Mouse (Mus musculus) frontal cortex, postnatal 10 days (tissue): ENCODE results near the gene D17H6S53E.
"Not testable (repeated sequence)": the region's sequence is repeated elsewhere in the genome, so short reads cannot be mapped to it uniquely, and the experiment has no call there.

ENCODE experiments used
- DNase-seq, 2 experiments: peaks; one replicate each; pipeline ENCODE4 v3.0.0; 2022; ENCODE audit warnings: low spot score in 2 of 2, mixed read lengths in 1 of 2

D17H6S53E gene

DNA sequence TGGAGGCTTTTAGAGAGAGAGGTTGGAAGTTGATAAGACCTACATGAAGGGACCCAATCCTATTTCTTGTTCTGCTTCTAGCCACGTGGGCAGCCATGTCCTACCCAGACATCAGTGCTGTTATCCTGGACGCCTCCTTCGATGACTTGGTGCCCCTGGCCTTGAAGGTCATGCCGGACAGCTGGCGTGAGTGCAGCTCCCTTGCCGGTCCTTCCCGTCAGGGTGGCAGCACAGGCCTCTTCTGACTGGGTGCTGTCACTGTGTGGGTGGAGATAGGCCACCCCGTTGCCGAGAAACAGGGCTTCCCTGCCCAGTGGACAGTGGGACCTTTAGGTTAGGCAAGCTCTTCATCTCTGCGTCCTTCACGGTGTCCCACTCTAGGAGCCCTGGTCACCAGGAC lies 25.0 kb upstream of the D17H6S53E start:
- no peak for DNase-seq

DNA sequence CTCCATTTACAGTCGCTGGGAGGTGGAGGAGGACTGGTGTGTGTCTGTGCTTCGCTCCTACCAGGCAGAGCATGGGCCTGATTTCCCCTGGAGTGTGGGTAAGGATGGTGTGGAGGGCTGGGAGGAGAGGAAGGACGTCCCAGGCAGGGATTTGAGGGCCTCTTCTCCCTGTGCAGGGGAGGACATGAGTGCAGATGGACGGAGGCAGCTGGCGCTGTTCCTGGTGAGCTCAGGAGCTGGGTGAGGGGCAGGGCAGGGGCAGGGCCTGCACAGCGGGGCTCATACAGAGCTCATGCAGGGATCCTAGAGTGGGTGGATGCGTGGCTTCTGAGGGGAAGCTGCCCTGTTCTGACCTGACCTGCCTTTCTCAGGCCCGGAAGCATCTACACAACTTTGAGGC lies 23.9 kb upstream of the D17H6S53E start:
- DNase-seq: no peak

DNA sequence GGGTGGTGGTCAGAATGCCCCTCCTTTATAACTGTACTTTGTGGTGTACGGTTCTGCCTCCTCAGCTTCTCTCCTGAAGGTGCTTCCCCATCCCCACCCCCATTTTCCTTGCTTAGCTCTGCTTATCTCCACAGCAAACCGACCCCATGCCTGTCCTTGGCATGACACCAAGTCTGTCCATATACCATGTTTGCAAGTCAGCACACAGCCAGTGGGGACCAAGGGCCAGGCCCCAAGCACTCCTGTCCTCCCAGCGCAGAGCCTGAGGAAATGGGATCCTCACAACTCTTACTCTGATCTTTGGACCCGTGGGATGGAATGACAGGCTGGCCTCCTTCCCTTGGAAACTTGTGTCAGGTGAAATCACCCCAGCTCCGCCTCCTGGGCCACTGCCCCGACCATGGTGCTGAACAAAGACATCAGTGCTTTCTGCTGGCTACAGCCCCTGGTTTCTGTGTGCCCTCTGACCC lies 22.9 kb upstream of the D17H6S53E start:
- DNase-seq: no peak

DNA sequence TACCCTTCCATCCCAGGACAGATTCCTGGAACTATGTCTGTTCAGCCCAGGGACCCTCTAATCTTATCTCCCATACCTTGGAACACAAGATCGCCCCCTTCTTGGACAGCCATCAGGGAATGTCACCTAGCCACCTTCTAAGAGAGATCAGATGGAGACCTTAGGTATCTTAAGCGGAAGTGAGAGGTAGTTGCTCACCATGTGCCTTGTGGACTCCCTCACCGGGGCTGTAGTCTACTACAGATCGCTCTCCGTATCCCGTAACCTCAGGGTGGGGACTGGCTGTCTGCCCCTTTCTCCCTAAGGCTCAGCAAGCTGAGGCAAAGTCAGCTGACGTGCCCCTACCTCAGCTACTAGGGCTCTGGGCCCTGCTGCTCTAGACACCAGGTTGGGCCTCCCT lies 22.1 kb upstream of the D17H6S53E start:
- DNase-seq: no peak

DNA sequence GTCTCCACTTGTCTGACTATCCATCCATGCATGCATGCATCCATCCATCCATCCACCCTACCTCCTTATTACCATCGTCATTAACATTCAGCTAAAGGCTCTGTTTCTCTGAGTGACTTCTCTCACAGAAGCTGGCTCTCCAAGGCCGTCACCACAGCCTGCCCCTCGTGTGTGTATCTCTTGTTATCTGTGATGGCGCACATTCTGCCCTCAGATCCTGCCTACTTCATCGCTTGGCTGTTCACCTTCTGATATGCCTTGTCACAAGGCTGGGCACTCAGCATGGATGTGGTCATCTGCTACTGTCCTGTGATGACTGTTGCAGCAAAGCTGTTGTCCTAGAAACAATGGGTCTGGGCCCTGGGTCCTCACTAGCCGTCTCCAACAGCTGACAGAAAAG lies 21.4 kb upstream of the D17H6S53E start:
- no peak for DNase-seq

DNA sequence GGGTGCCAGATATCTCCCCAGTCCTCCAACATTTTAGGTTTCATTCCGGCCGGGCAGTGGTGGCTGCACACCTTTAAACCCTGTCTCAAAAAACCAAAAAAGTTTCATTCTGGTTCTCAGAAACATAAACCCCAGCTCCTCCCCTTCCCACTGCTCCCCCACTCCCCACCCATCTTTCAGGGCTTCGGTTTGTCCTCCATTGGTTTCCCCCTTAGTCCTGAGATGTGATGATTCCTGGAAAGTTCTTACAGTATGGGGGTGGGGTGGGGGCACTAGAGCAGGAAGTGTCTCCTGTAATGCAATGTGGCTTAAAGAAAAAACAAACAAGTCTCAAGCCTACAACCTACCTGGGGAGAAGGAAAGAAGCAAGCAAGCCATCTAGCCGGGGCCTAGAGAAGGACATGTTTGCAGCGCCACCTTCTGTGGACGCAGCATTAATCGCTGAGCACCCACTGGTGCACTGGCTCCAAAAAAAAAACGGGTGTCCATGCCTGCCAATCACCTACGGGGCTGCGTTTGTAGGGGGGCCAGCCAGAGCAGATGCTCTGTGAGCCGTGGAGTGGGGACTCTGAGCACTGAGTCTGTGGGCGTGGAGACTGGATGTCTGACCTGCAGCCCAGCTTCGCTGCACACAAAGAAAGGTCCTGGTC lies 20.3 kb upstream of the D17H6S53E start:
- peak in 1 of 2 experiments; percentile 37 for DNase-seq

DNA sequence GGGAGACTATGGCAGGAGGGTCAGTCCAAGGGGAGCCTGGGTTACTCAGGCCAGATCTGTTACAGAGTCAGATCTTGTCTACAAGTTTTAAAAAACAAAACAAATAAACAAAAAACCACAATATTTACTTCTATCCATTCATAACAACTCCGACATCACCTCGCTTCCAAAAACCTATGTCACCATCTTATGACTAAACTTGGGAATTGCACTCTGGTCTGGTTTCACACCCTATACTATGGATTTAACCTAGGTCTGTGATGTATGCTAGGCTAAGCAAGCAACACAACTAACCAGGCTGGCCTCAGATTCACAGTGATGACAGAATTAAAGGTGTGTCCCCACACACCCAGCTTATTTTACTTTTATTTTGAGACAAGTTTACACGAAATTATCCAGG lies 19.7 kb upstream of the D17H6S53E start:
- no peak for DNase-seq

DNA sequence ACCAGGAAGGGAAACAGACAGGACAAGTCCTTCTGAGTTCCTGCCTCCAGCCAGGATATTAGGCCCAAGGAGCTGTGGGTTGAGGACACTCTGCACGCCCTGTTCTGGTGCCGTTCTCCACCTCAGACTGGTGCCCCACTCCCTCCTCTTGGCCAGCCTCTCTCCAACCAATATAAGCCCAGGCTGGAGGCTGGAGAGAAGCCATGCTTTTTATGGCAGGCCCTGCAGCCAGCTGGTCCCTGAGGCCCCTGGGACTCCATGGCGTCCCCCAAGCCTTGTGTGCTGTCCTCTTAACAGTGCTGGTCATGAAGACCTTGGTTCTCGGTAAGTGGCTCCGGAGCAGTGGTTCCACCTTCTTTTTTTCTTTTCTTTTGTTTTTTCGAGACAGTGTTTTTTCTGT lies 18.1 kb upstream of the D17H6S53E start, which contains the start of gene Ly6g5c:
Gene Ly6g5c (plus strand): TSS at position 183 of the 400 bp plus-strand sequence.
- DNase-seq: no peak

DNA sequence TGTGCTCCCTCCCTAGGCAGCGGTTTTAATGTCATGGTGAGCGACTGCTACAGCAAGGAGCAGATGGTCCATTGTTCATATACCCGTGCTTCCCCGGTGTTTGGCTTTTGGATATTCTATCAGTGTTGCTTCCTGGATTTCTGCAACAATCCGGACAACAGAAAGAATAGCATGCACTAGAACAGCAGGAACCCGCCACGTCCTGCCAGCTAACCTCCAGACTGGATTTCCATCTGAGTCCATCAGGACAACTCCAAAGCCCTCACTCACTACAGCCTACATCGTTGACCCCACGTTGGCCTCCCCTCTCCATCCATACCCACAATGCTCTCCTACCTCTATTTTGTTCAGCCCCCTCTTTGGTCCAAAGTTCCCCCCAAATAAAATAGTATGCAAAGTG lies 14.4 kb upstream of the D17H6S53E start:
- no peak for DNase-seq

DNA sequence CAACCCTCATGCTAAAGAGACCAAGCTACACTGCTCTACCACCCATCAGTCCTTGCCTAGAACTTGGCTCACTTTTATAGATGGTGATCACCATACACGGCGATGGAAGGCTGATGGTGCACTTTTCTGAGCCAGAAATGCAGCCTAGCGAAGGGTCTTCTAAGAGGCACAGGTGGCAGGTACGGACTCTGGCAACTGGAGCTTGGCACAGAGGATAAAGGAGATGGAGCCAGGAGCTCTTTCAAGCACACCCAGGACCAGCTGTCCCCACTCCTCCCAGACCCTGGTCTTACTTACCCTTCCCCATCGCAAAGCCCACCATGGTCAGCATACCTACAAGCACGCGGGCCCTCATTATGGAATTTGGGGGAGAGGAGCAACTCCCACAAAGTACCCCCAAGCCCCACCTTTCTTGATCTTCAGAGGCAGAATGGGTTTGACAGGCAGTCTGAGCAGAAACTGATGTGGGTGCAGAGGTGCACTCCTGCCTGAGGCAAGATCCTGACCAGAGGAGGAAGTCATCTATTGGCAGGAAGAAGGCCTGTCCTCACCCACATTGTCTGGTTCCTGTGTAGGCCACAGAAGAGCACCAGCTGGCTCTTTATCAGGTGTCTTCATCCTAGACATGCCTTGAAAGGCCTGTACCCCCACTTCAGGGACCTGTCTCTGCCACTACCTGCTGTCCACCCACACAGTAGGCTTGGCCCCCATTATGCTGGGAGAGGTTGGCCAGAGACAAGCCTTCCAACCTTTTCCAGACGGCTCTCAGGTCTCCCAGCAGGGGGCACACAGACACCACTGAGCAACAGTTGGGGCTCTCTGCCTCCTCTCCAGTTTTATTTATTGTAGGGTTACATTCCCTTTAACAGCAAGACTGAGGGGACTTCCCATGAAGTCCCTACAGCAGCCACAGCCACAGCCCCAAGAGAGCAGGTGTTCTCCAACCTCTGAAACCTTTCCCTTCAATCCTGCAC lies 10.8 kb upstream of the D17H6S53E start, which contains the start of gene Ly6g5b:
Gene Ly6g5b (minus strand): TSS at position 383 of the 974 bp plus-strand sequence.
- DNase-seq: no peak

DNA sequence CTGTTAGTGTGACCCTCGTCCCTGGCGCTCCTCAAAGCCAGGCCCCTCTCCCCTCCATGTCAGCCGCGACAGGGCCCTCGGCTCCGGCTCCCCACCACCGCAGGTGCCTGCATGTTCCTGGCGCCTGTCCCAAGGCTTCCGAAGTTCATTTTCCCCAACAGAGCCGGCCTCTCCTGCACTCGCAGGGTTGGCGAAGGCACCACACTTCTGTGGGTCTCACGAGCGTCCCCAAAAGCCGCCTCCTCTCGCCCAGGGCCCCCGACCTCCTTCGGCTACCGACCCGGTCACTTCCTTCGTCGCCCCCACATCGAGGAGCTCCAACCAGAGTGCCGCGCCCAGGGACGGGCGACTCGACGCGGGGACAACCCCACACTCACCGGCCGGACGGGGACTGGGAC lies 5.4 kb upstream of the D17H6S53E start:
- DNase-seq: no peak

DNA sequence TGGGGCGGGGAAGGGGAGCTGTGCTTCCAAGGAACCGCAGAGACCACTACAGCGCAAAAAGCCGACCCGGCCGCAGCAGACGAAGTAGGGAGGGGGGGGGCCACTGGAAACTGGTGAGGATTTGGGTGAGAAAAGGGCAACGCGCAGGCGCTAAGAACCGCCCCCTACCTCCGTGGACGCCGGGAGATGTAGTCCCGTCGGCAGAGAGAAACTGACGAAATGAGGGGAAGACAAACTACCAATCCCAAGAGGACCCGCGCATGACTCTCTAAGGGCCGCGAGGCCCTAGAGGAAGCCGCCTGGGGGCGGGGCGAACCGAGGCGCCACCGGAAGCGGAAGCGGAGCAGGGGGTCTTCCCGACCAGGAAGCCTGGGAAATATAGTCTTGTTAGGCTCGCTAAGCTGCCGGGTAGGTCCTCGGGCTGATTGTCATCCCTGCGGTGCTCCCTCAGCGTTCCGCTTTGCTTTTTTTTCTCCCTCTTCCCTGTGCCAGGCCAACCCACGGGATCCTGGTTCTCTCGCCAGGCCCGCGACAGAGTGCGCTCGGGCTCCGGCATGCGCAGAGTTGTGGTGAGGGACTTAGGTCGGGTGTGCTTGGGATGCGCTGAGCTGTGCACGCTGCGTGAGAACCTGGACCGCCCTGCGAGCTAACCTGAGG lies 4.9 kb upstream of the D17H6S53E start, which contains the start of gene Gpank1:
Gene Gpank1 (plus strand): TSS at position 313 of the 657 bp plus-strand sequence.
- peak; percentile 97 to 98 for DNase-seq

DNA sequence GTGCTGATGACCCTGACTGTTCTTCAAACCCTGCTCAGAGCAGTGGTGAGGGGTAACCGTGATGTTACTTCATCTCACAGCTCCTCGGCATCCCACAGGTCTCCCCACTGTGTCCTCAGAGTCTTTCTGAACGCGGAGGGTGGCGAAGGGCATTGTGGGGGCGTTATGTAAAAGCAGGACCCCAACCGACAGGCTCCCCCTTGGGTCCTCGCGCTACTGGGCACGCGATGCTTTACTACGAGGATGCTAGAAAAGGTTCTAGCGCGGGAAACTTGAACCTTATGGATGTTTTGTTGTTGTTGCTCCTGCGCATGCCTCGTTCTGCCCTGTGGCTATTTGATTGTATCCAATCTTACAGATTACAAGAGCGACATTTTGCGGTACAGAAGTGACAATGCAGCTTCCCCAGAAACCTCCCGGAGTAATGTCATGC lies 4.3 kb upstream of the D17H6S53E start, which contains the start of gene Csnk2b:
Gene Csnk2b (minus strand): TSS at position 183 of the 433 bp plus-strand sequence.
- DNase-seq: peak; percentile 57 to 71

DNA sequence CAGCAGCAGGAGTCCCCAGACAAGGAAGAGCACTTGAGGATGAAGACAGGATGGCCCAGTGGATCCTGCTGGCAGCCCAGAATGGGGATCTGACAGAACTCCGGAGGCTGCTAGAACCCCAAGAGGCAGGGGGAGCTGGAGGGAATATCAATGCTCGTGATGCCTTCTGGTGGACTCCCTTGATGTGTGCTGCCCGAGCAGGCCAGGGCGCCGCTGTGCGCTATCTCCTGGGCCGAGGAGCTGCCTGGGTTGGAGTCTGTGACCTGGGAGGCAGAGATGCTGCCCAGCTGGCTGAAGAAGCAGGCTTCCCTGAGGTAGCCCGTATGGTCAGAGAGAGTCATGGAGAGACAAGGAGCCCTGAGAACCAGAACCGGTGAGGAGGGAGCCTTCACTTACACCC lies 2.9 kb upstream of the D17H6S53E start:
- not testable (repeated sequence) for DNase-seq

DNA sequence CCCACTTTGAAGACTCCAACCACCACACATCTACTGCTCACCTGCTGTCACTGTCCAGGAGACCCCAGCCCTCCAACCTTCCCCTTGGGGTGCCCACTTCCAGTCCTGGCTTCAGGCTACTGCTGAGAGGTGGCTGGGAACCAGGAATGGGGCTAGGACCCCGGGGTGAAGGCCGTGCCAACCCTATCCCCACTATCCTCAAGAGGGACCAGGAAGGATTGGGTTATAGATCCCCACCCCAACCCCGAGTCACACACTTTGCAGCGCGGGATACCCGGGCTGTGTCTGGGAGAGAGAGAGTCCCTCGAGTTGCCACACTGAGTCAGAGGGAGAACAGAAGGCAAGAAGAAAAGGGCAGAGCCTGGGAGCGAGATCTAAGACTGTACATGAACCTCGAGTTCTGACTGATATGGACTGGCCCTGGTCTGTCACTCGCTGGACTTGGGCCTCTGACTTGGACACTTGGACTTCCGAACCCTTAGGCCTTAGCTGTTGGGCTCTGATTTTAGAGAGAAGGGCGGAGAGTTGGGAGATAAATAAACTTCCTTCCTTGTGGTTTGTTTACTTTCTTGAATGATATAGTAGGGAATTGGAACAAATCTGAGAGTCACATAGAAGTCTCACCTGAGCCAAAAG lies 1.8 kb upstream of the D17H6S53E start:
- not testable (repeated sequence) for DNase-seq

DNA sequence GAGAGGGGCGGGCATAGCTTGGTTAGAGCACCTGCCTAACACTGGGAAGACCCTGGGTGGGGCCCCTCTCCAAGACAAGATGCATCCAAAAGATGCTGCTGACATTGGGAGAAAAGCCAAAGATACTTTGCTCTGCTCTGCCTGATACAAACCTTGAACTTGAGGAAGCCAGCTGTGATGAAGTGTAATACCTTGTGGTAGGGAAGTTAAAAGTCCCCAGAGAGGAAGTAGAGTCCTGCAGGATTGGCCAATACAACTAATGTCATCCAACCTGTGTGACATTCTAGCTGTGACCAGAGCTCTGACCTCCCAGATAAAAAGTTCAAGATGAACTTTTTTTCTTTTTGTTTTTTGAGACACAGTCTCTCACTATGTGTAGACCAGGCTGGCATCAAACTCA lies 1.1 kb upstream of the D17H6S53E start:
- DNase-seq: no peak

DNA sequence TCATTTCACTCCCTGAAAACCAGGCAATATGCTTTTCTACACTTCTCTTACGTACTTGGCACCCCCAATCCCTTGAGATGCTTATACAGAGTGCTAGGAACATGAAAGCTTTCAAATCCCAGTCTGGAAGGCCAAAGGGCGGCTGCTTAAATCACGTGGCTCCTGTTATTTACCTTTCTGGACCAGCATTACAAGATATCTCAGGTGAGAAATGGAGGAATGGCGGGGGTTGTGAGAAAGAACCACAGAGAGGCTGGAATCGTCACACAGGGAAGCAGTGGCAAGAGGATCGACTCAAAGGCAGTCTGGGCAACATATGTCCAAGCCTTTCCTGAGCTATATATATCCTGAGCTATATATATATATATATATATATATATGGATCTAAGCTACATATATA lies 595 bp upstream of the D17H6S53E start:
- DNase-seq: no peak

DNA sequence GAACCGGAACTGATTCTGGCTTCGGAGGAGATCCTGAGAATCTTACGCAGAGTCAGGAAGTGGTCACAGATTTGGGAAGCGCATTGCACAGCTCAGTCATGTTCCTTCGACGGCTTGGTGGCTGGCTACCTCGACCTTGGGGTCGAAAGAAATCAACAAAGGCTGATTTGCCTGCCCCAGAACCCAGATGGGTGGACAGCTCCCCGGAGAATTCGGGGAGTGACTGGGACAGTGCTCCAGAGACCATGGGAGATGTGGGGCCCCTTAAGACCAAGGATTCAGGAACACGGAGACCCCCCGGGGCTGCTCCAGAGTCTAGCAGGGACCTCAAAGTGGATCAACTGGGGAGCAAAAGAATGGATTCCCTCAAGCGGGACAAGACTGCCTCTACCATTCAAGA lies 844 bp downstream of the D17H6S53E start:
- no peak for DNase-seq

DNA sequence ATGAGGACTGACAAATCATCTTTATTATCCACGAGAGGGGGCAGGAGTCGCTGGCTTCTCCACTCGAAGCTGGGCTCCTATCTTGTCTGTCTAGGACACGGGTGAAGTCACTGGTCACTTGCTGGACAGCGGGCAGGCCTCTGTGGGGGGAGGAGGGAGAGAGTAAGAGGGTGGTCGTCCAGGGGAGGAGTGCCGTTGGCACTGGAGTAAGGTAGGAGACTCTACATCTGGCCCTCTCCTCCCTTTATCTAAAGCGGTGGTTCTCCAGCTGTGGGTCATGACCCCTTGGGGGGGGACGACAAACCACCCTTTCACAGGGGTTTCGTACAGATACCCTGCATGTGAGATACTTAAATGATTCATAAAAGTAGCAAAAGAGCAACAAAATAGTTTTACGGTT lies 2.8 kb downstream of the D17H6S53E start:
- no peak for DNase-seq

DNA sequence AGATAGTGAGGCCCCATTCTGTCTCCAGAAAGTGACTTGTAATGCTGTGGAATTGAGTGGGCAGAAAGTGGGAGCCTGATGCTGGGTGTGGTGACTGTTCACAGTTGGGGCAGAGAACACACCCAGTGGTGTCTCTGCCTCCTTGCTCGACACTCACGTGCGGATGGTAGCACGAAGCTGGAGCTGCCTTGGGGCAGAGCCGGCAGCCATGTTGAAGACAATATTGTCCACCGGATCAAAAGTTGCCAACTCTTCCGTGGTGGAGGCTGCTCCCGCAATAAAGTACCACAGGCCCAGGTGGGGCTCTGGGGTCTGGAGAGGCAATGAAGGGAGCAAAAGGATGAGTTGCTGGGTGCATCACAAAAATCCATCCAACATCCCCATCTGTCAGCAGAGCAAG lies 4.9 kb downstream of the D17H6S53E start:
- DNase-seq: no peak

DNA sequence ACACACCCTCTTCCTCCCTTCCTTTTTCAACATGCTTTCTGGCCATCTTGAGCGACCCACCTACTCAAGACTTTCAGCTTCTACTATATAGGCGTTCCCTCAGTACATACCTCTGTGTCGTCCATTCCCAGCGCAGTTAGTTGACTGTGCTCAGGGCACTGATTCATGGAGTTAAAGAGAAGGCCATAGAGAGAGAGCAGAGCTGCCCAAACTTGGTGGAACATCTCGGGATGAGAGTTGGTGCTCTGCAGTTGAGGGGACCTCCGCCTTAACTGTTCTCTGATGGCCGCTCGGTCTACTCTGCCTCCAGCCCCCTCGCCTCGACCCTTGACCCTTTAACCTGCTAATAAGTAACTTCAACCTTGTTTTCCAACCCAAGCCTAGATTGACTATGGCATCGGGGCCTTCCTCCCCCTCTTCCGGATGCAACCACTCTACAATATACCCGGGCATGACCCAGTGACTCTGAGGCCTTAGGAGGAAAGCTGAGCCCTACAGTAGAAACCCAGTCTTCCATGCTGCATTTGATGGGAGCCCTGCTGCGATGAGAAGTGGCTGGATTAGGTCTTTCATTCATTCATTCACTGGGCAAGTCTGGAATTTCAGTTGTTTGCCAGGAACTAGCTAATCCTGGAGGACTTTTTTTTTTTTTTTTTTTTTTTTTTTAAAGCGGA lies 5.5 kb downstream of the D17H6S53E start, which contains the start of gene Apom:
Gene Apom (minus strand): TSS at position 551 of the 674 bp plus-strand sequence.
- DNase-seq: no peak
